Mouse (Mus musculus): ENCODE results near the gene Tff1. TPM values are rescaled to one million over a fixed set of nuclear protein-coding genes. Genes with fewer than 3 reads are reported as not detected.

Gene Tff1
- not detected for polyA plus RNA-seq (2014; fragmentation: Illumina TruSeq; extraction: RNeasy Lipid Tissue Mini Kit (QIAGEN cat#74804); ENCODE audit: low read depth, low replicate concordance)

DNA sequence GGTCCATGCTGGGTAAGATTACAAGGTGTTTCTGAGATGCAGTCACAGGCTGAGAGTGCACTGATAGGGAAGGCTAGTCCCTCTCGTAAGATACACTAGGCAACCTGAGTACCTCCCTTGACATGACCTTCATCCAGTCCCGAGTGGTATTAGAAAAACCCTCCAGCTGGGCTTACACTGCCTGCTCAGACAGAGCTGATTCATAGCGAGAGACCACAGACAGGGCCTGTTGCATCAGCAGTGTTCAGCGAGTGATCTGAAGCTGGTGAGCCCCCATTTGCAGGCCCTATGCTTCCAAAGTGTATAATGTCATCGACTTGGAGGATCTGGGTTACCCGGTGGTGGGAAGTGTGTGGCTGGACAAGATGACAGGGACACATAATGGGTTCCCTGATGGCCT is at the start of gene Tff1:
Gene Tff1 (minus strand): TSS at position 151 of the 400 bp plus-strand sequence.

DNA sequence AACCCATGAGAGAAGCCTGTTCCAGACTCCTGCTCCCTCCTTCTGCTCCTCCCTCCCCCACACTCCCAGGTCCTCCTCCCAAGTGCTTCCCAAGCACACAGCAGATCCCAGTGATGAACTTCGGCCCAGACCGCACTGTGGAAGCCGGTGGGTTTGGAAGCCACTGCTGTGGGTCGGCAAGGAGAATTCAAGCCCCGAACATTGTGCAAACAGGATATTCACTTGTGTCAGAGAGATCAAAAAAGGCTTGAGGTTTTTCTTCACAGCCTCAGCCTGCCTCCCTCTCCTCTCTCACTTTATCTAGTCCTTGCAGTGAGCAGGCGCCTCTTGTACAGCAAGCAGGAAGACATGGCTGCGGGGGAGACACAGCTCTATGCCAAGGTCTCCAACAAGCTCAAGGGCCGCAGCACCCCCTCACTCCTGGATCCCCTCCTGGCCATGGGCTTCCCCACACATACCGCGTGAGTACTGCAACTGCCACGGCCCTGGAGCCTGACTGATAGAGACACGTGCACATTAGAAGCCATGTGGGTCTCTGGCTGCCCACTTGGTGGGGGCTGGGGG is 42.8 kb upstream of the Tff1 start, which contains the start of gene Ubash3a:
Gene Ubash3a (plus strand): TSS at position 103 of the 564 bp plus-strand sequence.

GRCm38 (mm10) chr17:31198877-31199276 is 33.8 kb upstream of the Tff1 start, which contains the start of gene Tmprss3:
TSS of gene Tmprss3 (minus strand) at chr17:31198977.

GRCm38 (mm10) chr17:31144040-31145037 is 20.7 kb downstream of the Tff1 start, which contains the start of gene Tff2:
TSS of gene Tff2 (minus strand) at chr17:31144282.

GRCm38 (mm10) chr17:31129452-31129851 is 35.6 kb downstream of the Tff1 start, which contains the start of gene Tff3:
TSS of gene Tff3 (minus strand) at chr17:31129646.

Other genes with a start within 250 kb of the Tff1 start
- not detected for gene Umodl1, start 210.6 kb downstream of the Tff1 start, polyA plus RNA-seq (2014; fragmentation: Illumina TruSeq; extraction: RNeasy Lipid Tissue Mini Kit (QIAGEN cat#74804); ENCODE audit: low read depth, low replicate concordance)
- gene Abcg1, start 107.6 kb downstream of the Tff1 start, polyA plus RNA-seq (2014; fragmentation: Illumina TruSeq; extraction: RNeasy Lipid Tissue Mini Kit (QIAGEN cat#74804); ENCODE audit: low read depth, low replicate concordance) = 2.3 TPM
- gene Tff3, start 35.6 kb downstream of the Tff1 start, polyA plus RNA-seq (2014; fragmentation: Illumina TruSeq; extraction: RNeasy Lipid Tissue Mini Kit (QIAGEN cat#74804); ENCODE audit: low read depth, low replicate concordance) = 15.1 TPM
- gene Tff2, start 21.0 kb downstream of the Tff1 start, polyA plus RNA-seq (2014; fragmentation: Illumina TruSeq; extraction: RNeasy Lipid Tissue Mini Kit (QIAGEN cat#74804); ENCODE audit: low read depth, low replicate concordance) = not detected
- not detected for gene Tmprss3, start 33.7 kb upstream of the Tff1 start, polyA plus RNA-seq (2014; fragmentation: Illumina TruSeq; extraction: RNeasy Lipid Tissue Mini Kit (QIAGEN cat#74804); ENCODE audit: low read depth, low replicate concordance)
- gene Ubash3a, start 42.6 kb upstream of the Tff1 start, polyA plus RNA-seq (2014; fragmentation: Illumina TruSeq; extraction: RNeasy Lipid Tissue Mini Kit (QIAGEN cat#74804); ENCODE audit: low read depth, low replicate concordance) = not detected
- gene Rsph1, start 112.1 kb upstream of the Tff1 start, polyA plus RNA-seq (2014; fragmentation: Illumina TruSeq; extraction: RNeasy Lipid Tissue Mini Kit (QIAGEN cat#74804); ENCODE audit: low read depth, low replicate concordance) = 1.3 TPM
- gene Slc37a1, start 121.5 kb upstream of the Tff1 start, polyA plus RNA-seq (2014; fragmentation: Illumina TruSeq; extraction: RNeasy Lipid Tissue Mini Kit (QIAGEN cat#74804); ENCODE audit: low read depth, low replicate concordance) = 13.0 TPM
- gene Pde9a, start 220.9 kb upstream of the Tff1 start, polyA plus RNA-seq (2014; fragmentation: Illumina TruSeq; extraction: RNeasy Lipid Tissue Mini Kit (QIAGEN cat#74804); ENCODE audit: low read depth, low replicate concordance) = 52.2 TPM

Measured in sigmoid colon, adult 10 weeks (tissue).